Mouse (Mus musculus): ENCODE data around the gene Asic2. TPM values are rescaled to one million over a fixed set of nuclear protein-coding genes. Genes with fewer than 3 reads are reported as not detected.
A peak's percentile ranks its signal among the peaks of the same experiment; 100 is the strongest.

Gene Asic2
- polyA plus RNA-seq, 1 experiment from 2014 or later = 8.7 TPM

GRCm38 (mm10) chr11:81800899-81801298, 167.4 kb downstream of the Asic2 start:
- H3K4me3 ChIP-seq (replicated peaks; ENCODE audit: low read depth, low read length) = no peak overlapping the region
- 80% methylated on average over 4 of the region's 4 CpGs for WGBS
- ATAC-seq (ENCODE audit: low FRiP score, low TSS enrichment) (no peak), DNase-seq (no peak)
- no peaks in the 10 kb centered on the region for H3K36me3 ChIP-seq (ENCODE audit: control insufficient read depth, insufficient read depth, low read length)
- no peak overlapping the region for H3K4me2 ChIP-seq (ENCODE audit: low read length)
- no peak overlapping the region for H3K9ac ChIP-seq (replicated peaks; ENCODE audit: low read length)
- H3K4me1 ChIP-seq (ENCODE audit: control insufficient read depth, insufficient read depth, low read length) = no peaks in the 10 kb centered on the region
- H3K9me3 ChIP-seq (ENCODE audit: control insufficient read depth, low read length) = no peaks in the 10 kb centered on the region
- no peaks in the 10 kb centered on the region for H3K27me3 ChIP-seq (ENCODE audit: control insufficient read depth, insufficient read depth, low read length)
- no peak overlapping the region for H3K27ac ChIP-seq (replicated peaks; ENCODE audit: low read depth, low read length)

GRCm38 (mm10) chr11:81793588-81793987, 174.7 kb downstream of the Asic2 start:
- WGBS = 70% methylated on average over 2 of the region's 2 CpGs
- H3K9ac ChIP-seq (replicated peaks; ENCODE audit: low read length) = no peak overlapping the region

GRCm38 (mm10) chr11:81791579-81791978, 176.7 kb downstream of the Asic2 start:
- no peak for DNase-seq
- Histone ChIP-seq H3K9me3 (ENCODE audit: control insufficient read depth, low read length) (no peaks in the 10 kb centered on the region), H3K27me3 (ENCODE audit: control insufficient read depth, insufficient read depth, low read length) (no peaks in the 10 kb centered on the region), H3K27ac (replicated peaks; ENCODE audit: low read depth, low read length) (no peak overlapping the region), H3K4me2 (ENCODE audit: low read length) (no peak overlapping the region), H3K4me3 (replicated peaks; ENCODE audit: low read depth, low read length) (no peak overlapping the region), H3K36me3 (ENCODE audit: control insufficient read depth, insufficient read depth, low read length) (no peaks in the 10 kb centered on the region), H3K4me1 (ENCODE audit: control insufficient read depth, insufficient read depth, low read length) (no peaks in the 10 kb centered on the region), H3K9ac (replicated peaks; ENCODE audit: low read length) (no peak overlapping the region)
- ATAC-seq (ENCODE audit: low FRiP score, low TSS enrichment) = no peak
- 81% methylated on average over 1 of the region's 1 CpGs for WGBS

More at GRCm38 (mm10) chr11:81793588-81793987, 174.7 kb downstream of the Asic2 start:
- Histone ChIP-seq H3K27ac (replicated peaks; ENCODE audit: low read depth, low read length) (no peak overlapping the region), H3K9me3 (ENCODE audit: control insufficient read depth, low read length) (no peaks in the 10 kb centered on the region), H3K4me2 (ENCODE audit: low read length) (no peak overlapping the region), H3K4me1 (ENCODE audit: control insufficient read depth, insufficient read depth, low read length) (no peaks in the 10 kb centered on the region), H3K4me3 (replicated peaks; ENCODE audit: low read depth, low read length) (no peak overlapping the region), H3K36me3 (ENCODE audit: control insufficient read depth, insufficient read depth, low read length) (no peaks in the 10 kb centered on the region), H3K27me3 (ENCODE audit: control insufficient read depth, insufficient read depth, low read length) (no peaks in the 10 kb centered on the region)
- DNase-seq = no peak
- no peak for ATAC-seq (ENCODE audit: low FRiP score, low TSS enrichment)

GRCm38 (mm10) chr11:81780596-81780995, 187.7 kb downstream of the Asic2 start:
- no peaks in the 10 kb centered on the region for H3K36me3 ChIP-seq (ENCODE audit: control insufficient read depth, insufficient read depth, low read length)
- H3K27me3 ChIP-seq (ENCODE audit: control insufficient read depth, insufficient read depth, low read length) = no peaks in the 10 kb centered on the region
- H3K4me1 ChIP-seq (ENCODE audit: control insufficient read depth, insufficient read depth, low read length) = no peaks in the 10 kb centered on the region
- H3K9me3 ChIP-seq (ENCODE audit: control insufficient read depth, low read length) = no peaks in the 10 kb centered on the region
- no peak overlapping the region for H3K27ac ChIP-seq (replicated peaks; ENCODE audit: low read depth, low read length)
- 90% methylated on average over 2 of the region's 2 CpGs for WGBS
- ATAC-seq (ENCODE audit: low FRiP score, low TSS enrichment) (no peak), DNase-seq (no peak)
- no peak overlapping the region for H3K4me2 ChIP-seq (ENCODE audit: low read length)
- no peak overlapping the region for H3K4me3 ChIP-seq (replicated peaks; ENCODE audit: low read depth, low read length)
- H3K9ac ChIP-seq (replicated peaks; ENCODE audit: low read length) = no peak overlapping the region

GRCm38 (mm10) chr11:81779881-81780280, 188.4 kb downstream of the Asic2 start:
- Histone ChIP-seq H3K4me3 (replicated peaks; ENCODE audit: low read depth, low read length) (no peak overlapping the region), H3K9me3 (ENCODE audit: control insufficient read depth, low read length) (no peaks in the 10 kb centered on the region), H3K27ac (replicated peaks; ENCODE audit: low read depth, low read length) (no peak overlapping the region), H3K9ac (replicated peaks; ENCODE audit: low read length) (no peak overlapping the region), H3K4me2 (ENCODE audit: low read length) (no peak overlapping the region), H3K4me1 (ENCODE audit: control insufficient read depth, insufficient read depth, low read length) (no peaks in the 10 kb centered on the region), H3K36me3 (ENCODE audit: control insufficient read depth, insufficient read depth, low read length) (no peaks in the 10 kb centered on the region), H3K27me3 (ENCODE audit: control insufficient read depth, insufficient read depth, low read length) (no peaks in the 10 kb centered on the region)
- WGBS = 78% methylated on average over 7 of the region's 7 CpGs
- DNase-seq = no peak
- no peak for ATAC-seq (ENCODE audit: low FRiP score, low TSS enrichment)

GRCm38 (mm10) chr11:81771195-81771895, 196.9 kb downstream of the Asic2 start:
- H3K4me2 ChIP-seq (ENCODE audit: low read length) = no peak overlapping the region
- WGBS = 17% methylated on average over 7 of the region's 7 CpGs
- no peaks in the 10 kb centered on the region for H3K9me3 ChIP-seq (ENCODE audit: control insufficient read depth, low read length)
- peak; percentile 38 for DNase-seq
- no peak for ATAC-seq (ENCODE audit: low FRiP score, low TSS enrichment)
- peaks cover 6% of the 10 kb centered on the region; the same call in 1 of the 2 replicates for H3K4me1 ChIP-seq (ENCODE audit: control insufficient read depth, insufficient read depth, low read length)
- H3K36me3 ChIP-seq (ENCODE audit: control insufficient read depth, insufficient read depth, low read length) = no peaks in the 10 kb centered on the region
- H3K27me3 ChIP-seq (ENCODE audit: control insufficient read depth, insufficient read depth, low read length) = no peaks in the 10 kb centered on the region
- H3K4me3 ChIP-seq (replicated peaks; ENCODE audit: low read depth, low read length) = no peak overlapping the region
- H3K9ac ChIP-seq (replicated peaks; ENCODE audit: low read length) = no peak overlapping the region
- 0 out of 2 replicates have a peak overlapping the region, but pooled peaks have one; percentile 20 for H3K27ac ChIP-seq (replicated peaks; ENCODE audit: low read depth, low read length)

GRCm38 (mm10) chr11:81769691-81770260, 198.5 kb downstream of the Asic2 start:
- Histone ChIP-seq H3K27ac (replicated peaks; ENCODE audit: low read depth, low read length) (no peak overlapping the region), H3K4me3 (replicated peaks; ENCODE audit: low read depth, low read length) (no peak overlapping the region), H3K9ac (replicated peaks; ENCODE audit: low read length) (no peak overlapping the region), H3K4me2 (ENCODE audit: low read length) (no peak overlapping the region), H3K4me1 (ENCODE audit: control insufficient read depth, insufficient read depth, low read length) (peaks cover 6% of the 10 kb centered on the region; the same call in 1 of the 2 replicates), H3K9me3 (ENCODE audit: control insufficient read depth, low read length) (no peaks in the 10 kb centered on the region), H3K27me3 (ENCODE audit: control insufficient read depth, insufficient read depth, low read length) (no peaks in the 10 kb centered on the region), H3K36me3 (ENCODE audit: control insufficient read depth, insufficient read depth, low read length) (no peaks in the 10 kb centered on the region)
- ATAC-seq (ENCODE audit: low FRiP score, low TSS enrichment) (no peak), DNase-seq (no peak)
- WGBS = 79% methylated on average over 5 of the region's 5 CpGs

- H3K9ac ChIP-seq (replicated peaks; ENCODE audit: low read length) = no peak overlapping the region
- no peak overlapping the region for H3K4me2 ChIP-seq (ENCODE audit: low read length)
- no peaks in the 10 kb centered on the region for H3K27me3 ChIP-seq (ENCODE audit: control insufficient read depth, insufficient read depth, low read length)
- 90% methylated on average over 2 of the region's 2 CpGs for WGBS
- H3K36me3 ChIP-seq (ENCODE audit: control insufficient read depth, insufficient read depth, low read length) = no peaks in the 10 kb centered on the region
- H3K4me3 ChIP-seq (replicated peaks; ENCODE audit: low read depth, low read length) = no peak overlapping the region
- no peaks in the 10 kb centered on the region for H3K9me3 ChIP-seq (ENCODE audit: control insufficient read depth, low read length)
- ATAC-seq (ENCODE audit: low FRiP score, low TSS enrichment) (no peak), DNase-seq (no peak)
- H3K27ac ChIP-seq (replicated peaks; ENCODE audit: low read depth, low read length) = no peak overlapping the region
- peaks cover 6% of the 10 kb centered on the region; the same call in 1 of the 2 replicates for H3K4me1 ChIP-seq (ENCODE audit: control insufficient read depth, insufficient read depth, low read length)
Measured at GRCm38 (mm10) chr11:81768305-81768704, 200.0 kb downstream of the Asic2 start.

- Histone ChIP-seq H3K36me3 (ENCODE audit: control insufficient read depth, insufficient read depth, low read length) (no peaks in the 10 kb centered on the region), H3K4me1 (ENCODE audit: control insufficient read depth, insufficient read depth, low read length) (peaks cover 6% of the 10 kb centered on the region; the same call in 1 of the 2 replicates), H3K4me2 (ENCODE audit: low read length) (no peak overlapping the region), H3K27ac (replicated peaks; ENCODE audit: low read depth, low read length) (0 out of 2 replicates have a peak overlapping the region, but pooled peaks have one; percentile 15), H3K9me3 (ENCODE audit: control insufficient read depth, low read length) (no peaks in the 10 kb centered on the region), H3K9ac (replicated peaks; ENCODE audit: low read length) (no peak overlapping the region), H3K27me3 (ENCODE audit: control insufficient read depth, insufficient read depth, low read length) (no peaks in the 10 kb centered on the region), H3K4me3 (replicated peaks; ENCODE audit: low read depth, low read length) (no peak overlapping the region)
- WGBS = 68% methylated on average over 1 of the region's 1 CpGs
- peak; percentile 55; the same call in 1 of the 2 replicates for ATAC-seq (ENCODE audit: low FRiP score, low TSS enrichment)
- peak; percentile 66 for DNase-seq
Measured at GRCm38 (mm10) chr11:81767781-81768180, 200.5 kb downstream of the Asic2 start.
